20 mouse cellular contexts compared by ENCODE assay signal in the genomic region with DNA sequence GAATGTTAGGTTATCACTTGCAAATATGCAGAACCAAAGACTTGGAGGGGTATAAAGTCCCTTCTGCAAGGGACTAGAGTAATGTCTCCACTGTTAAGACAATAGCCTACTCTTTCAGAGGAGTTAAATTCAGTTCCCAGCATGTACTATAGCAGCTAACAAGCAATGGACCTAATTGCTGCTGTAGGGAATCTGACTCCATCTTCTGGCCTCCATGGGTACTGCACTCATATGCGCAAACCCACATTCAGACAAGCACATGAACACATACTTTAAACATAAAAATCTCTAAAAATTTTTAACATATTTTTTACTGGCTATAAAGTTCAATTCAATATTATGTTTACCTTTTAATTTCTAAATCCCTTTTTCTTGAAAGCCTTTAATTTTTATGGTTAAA.
A peak's percentile ranks its signal among the peaks of the same experiment; 100 is the strongest.
DNase-seq lines count a peak whose midpoint lies in the region; ATAC-seq and TF ChIP-seq lines count a peak whose summit lies in the region.
"Had no signal": no experiment of that assay in that cellular context is flagged by ENCODE, and none has a peak within 500 bp of the region (broad histone marks: within the 10 kb centered on the region; RNA-seq: fewer than 3 reads in every experiment).

No protein-coding gene starts in this region.

- H3K9ac ChIP-seq in MEL (ENCODE audit: control insufficient read depth, low read depth, low read length, poor library complexity, severe bottlenecking): no peak overlapping the region
- H3K9ac ChIP-seq: forebrain, embryonic 15.5 days; heart, embryonic 13.5 days; midbrain, embryonic 12.5 days; neural tube, embryonic 12.5 days had no signal

- TF ChIP-seq POLR2A in MEL (IDR thresholded peaks at IDR 0.05; ENCODE audit: control insufficient read depth in 1 of 2, insufficient read depth in 1 of 2, low read depth in 1 of 2, low read length in 2 of 2, poor library complexity in 1 of 2): no peak

- no peaks in the 10 kb centered on the region for H3K4me1 ChIP-seq in MEL (ENCODE audit: control insufficient read depth in 1 of 2, insufficient read depth in 2 of 2, low read length in 2 of 2)
- H3K4me1 ChIP-seq: forebrain, embryonic 15.5 days; heart, embryonic 13.5 days; midbrain, embryonic 12.5 days had no signal

- H3K27me3 ChIP-seq in MEL (ENCODE audit: control insufficient read depth in 1 of 2, insufficient read depth in 2 of 2, low read length in 2 of 2): no peaks in the 10 kb centered on the region
- H3K27me3 ChIP-seq: forebrain, embryonic 15.5 days; heart, embryonic 13.5 days; midbrain, embryonic 12.5 days; neural tube, embryonic 12.5 days had no signal

- peak; percentile 63 for TF ChIP-seq RAD21 in MEL (IDR thresholded peaks at IDR 0.05; ENCODE audit: low read depth, low read length)

- intact Hi-C loops in left cerebral cortex, adult 2 months (cut with DNase I): loop anchor here (5.0 kb wide), 1 partner anchor 113 kb away; no protein-coding TSS in a partner anchor

- H3K4me3 ChIP-seq in left cerebral cortex, adult 2 months: no peak overlapping the region
- H3K4me3 ChIP-seq in MEL (ENCODE audit: control insufficient read depth in 1 of 2, insufficient read depth in 1 of 2, low read depth in 2 of 2, low read length in 2 of 2): no peak overlapping the region
- H3K4me3 ChIP-seq: forebrain, embryonic 15.5 days; heart, embryonic 13.5 days; midbrain, embryonic 12.5 days; neural tube, embryonic 12.5 days had no signal

- TF ChIP-seq CTCF in left cerebral cortex, adult 2 months (IDR thresholded peaks at IDR 0.05): peak; percentile 36
- peak; percentile 43 to 55 (median 50) for TF ChIP-seq CTCF in MEL (IDR thresholded peaks at IDR 0.05 in 2 of 3, conservative IDR thresholded peaks at IDR 0.05 in 1 of 3; ENCODE audit: control insufficient read depth in 1 of 3, insufficient read depth in 1 of 3, low read depth in 2 of 3, low read length in 3 of 3, poor library complexity in 1 of 3, severe bottlenecking in 1 of 3)

- no peaks in the 10 kb centered on the region for H3K79me2 ChIP-seq in MEL (ENCODE audit: control insufficient read depth, insufficient read depth, low read length, poor library complexity)

- no peaks in the 10 kb centered on the region for H3K9me3 ChIP-seq in MEL (replicated peaks; ENCODE audit: insufficient read depth, low read length)
- H3K9me3 ChIP-seq: forebrain, embryonic 15.5 days; midbrain, embryonic 12.5 days; neural tube, embryonic 12.5 days had no signal

- DNase-seq in embryo, embryonic 10.5 days (ENCODE audit: low spot score): peak; percentile 27
- no peak for DNase-seq in embryo, embryonic 10 days (ENCODE audit: low spot score)
- DNase-seq in left cerebral cortex, adult 2 months (ENCODE audit: extremely low spot score in 1 of 2, low spot score in 2 of 2): no peak
- no peak for DNase-seq in left cerebral cortex, adult 18-20 months (ENCODE audit: low spot score in 2 of 2)
- DNase-seq in MEL (ENCODE audit: low read depth, low spot score): peak; percentile 39
- DNase-seq in induced T-regulatory cell, adult 2 months (ENCODE audit: low read depth): peak; percentile 7
- no peak for DNase-seq in cerebellum, postnatal 25 days
- DNase-seq: adrenal gland, postnatal 36 days; B cell, adult 2 months; cerebellum, adult 11 months; gastrocnemius, postnatal 14 days; kidney, adult 18-20 months; lung, postnatal 36 days; spleen, adult 18-20 months; thymus, postnatal 4 days had no signal

- no peak overlapping the region for H3K27ac ChIP-seq in left cerebral cortex, adult 2 months
- no peak overlapping the region for H3K27ac ChIP-seq in MEL (ENCODE audit: control insufficient read depth, low read depth, low read length)
- H3K27ac ChIP-seq: forebrain, embryonic 15.5 days; heart, embryonic 13.5 days; midbrain, embryonic 12.5 days; neural tube, embryonic 12.5 days had no signal

- no peak for ATAC-seq in cerebellum, adult (ENCODE audit: insufficient number of reproducible peaks, low FRiP score, low TSS enrichment)
- ATAC-seq: forebrain, embryonic 15.5 days had no signal

- no peak for TF ChIP-seq EP300 in MEL (IDR thresholded peaks at IDR 0.05; ENCODE audit: low read depth in 1 of 2, low read length in 2 of 2)

- no peaks in the 10 kb centered on the region for H3K36me3 ChIP-seq in MEL (ENCODE audit: control insufficient read depth in 1 of 2, insufficient read depth in 2 of 2, low read length in 2 of 2)
- H3K36me3 ChIP-seq: forebrain, embryonic 15.5 days; heart, embryonic 13.5 days; midbrain, embryonic 12.5 days; neural tube, embryonic 12.5 days had no signal

TF ChIP-seq in MEL, 35 proteins besides CTCF, POLR2A, EP300 and RAD21:
- TF ChIP-seq KAT2A (conservative IDR thresholded peaks at IDR 0.05; ENCODE audit: low read depth, low read length) (no peak), TCF12 (IDR thresholded peaks at IDR 0.05; ENCODE audit: low read depth, low read length) (no peak), TAL1 (IDR thresholded peaks at IDR 0.05; ENCODE audit: low read length) (no peak), MYC (IDR thresholded peaks at IDR 0.05; ENCODE audit: low read depth, low read length) (no peak), ZNF384 (IDR thresholded peaks at IDR 0.05; ENCODE audit: low read depth, low read length) (no peak), E2F4 (IDR thresholded peaks at IDR 0.05; ENCODE audit: borderline replicate concordance, low read depth, low read length) (no peak), NRF1 (IDR thresholded peaks at IDR 0.05; ENCODE audit: insufficient read depth, low read depth, low read length, poor library complexity, severe bottlenecking) (no peak), POLR2AphosphoS5 (IDR thresholded peaks at IDR 0.05; ENCODE audit: borderline replicate concordance, low read depth, low read length) (no peak), SMC3 (IDR thresholded peaks at IDR 0.05; ENCODE audit: low read depth, low read length) (peak; percentile 58), ZC3H11A (IDR thresholded peaks at IDR 0.05; ENCODE audit: low read depth, low read length) (peak; percentile 27; the same call in 1 of the 2 replicates), JUND (IDR thresholded peaks at IDR 0.05; ENCODE audit: low read depth, low read length) (no peak)

Comparison
In these comparisons a context has a peak if more than half of its experiments do, and no peak if none do; other contexts are left out.
1. DNase-seq: peak in embryo, embryonic 10.5 days (single experiment), MEL (single experiment) and induced T-regulatory cell, adult 2 months (single experiment); none in embryo, embryonic 10 days (single experiment), left cerebral cortex, adult 2 months (0 of 2), left cerebral cortex, adult 18-20 months (0 of 2) and cerebellum, postnatal 25 days (0 of 2).